9 mouse cellular contexts compared by ENCODE assay signal in genomic region chr4:150033261-150033671, GRCm38 (mm10). TPM values are rescaled to one million over a fixed set of nuclear protein-coding genes. Genes with fewer than 3 reads are reported as not detected.
DNase-seq lines count a peak whose midpoint lies in the region; ATAC-seq lines count a peak whose summit lies in the region.
"Had no signal": no experiment of that assay in that cellular context is flagged by ENCODE, and none has a peak within 500 bp of the region (broad histone marks: within the 10 kb centered on the region; RNA-seq: fewer than 3 reads in every experiment).

No protein-coding gene starts in this region.

- peak overlapping the region; percentile 59 for H3K4me2 ChIP-seq in embryonic facial prominence, embryonic 12.5 days (replicated peaks)
- H3K4me2 ChIP-seq in hindbrain, embryonic 13.5 days = peak overlapping the region; percentile 58
- peak overlapping the region; percentile 39 for H3K4me2 ChIP-seq in neural tube, embryonic 11.5 days (ENCODE audit: low read depth)
- H3K4me2 ChIP-seq: liver, embryonic 13.5 days had no signal

- peaks cover 34% of the 10 kb centered on the region for H3K4me1 ChIP-seq in embryonic facial prominence, embryonic 12.5 days
- peaks cover 50% of the 10 kb centered on the region for H3K4me1 ChIP-seq in hindbrain, embryonic 13.5 days (replicated peaks)
- H3K4me1 ChIP-seq in neural tube, embryonic 11.5 days (ENCODE audit: control insufficient read depth, insufficient read depth, low read length) = peaks cover 9% of the 10 kb centered on the region

- no peaks in the 10 kb centered on the region for H3K9me3 ChIP-seq in embryonic facial prominence, embryonic 12.5 days
- no peaks in the 10 kb centered on the region for H3K9me3 ChIP-seq in hindbrain, embryonic 13.5 days
- H3K9me3 ChIP-seq in neural tube, embryonic 11.5 days (ENCODE audit: control insufficient read depth, low read length) = no peaks in the 10 kb centered on the region
- H3K9me3 ChIP-seq: liver, embryonic 13.5 days had no signal

- intact Hi-C loops in left cerebral cortex, postnatal 4 days (cut with DNase I) = loop anchor here (10.0 kb wide), 1 partner anchor 182 kb away; no protein-coding TSS in a partner anchor

- peak overlapping the region; percentile 19; the same call in 1 of the 2 replicates for H3K9ac ChIP-seq in embryonic facial prominence, embryonic 12.5 days
- peak overlapping the region; percentile 58 for H3K9ac ChIP-seq in hindbrain, embryonic 13.5 days
- H3K9ac ChIP-seq in neural tube, embryonic 11.5 days (ENCODE audit: low read length) = 0 out of 2 replicates have a peak overlapping the region, but pooled peaks have one; percentile 11
- H3K9ac ChIP-seq: liver, embryonic 13.5 days had no signal

- ATAC-seq in embryonic facial prominence, embryonic 12.5 days (ENCODE audit: insufficient number of reproducible peaks, insufficient read depth, low FRiP score, low TSS enrichment) = 0 out of 2 replicates have a peak, but pooled peaks have one; percentile 25
- ATAC-seq in hindbrain, embryonic 13.5 days (ENCODE audit: low FRiP score) = peak; percentile 72
- ATAC-seq in neural tube, embryonic 11.5 days (ENCODE audit: insufficient read depth, low FRiP score, low TSS enrichment) = peak; percentile 77; the same call in 1 of the 2 replicates

- peak overlapping the region; percentile 32 for H3K4me3 ChIP-seq in embryonic facial prominence, embryonic 12.5 days
- H3K4me3 ChIP-seq in hindbrain, embryonic 13.5 days = peak overlapping the region; percentile 37
- peak overlapping the region; percentile 23 for H3K4me3 ChIP-seq in neural tube, embryonic 11.5 days (ENCODE audit: low read depth, low read length)
- H3K4me3 ChIP-seq: liver, embryonic 13.5 days had no signal

- WGBS in embryonic facial prominence, embryonic 12.5 days = 2% methylated on average over 31 of the region's 31 CpGs
- 1% methylated on average over 30 of the region's 31 CpGs for WGBS in hindbrain, embryonic 13.5 days
- under 1% methylated on average over 31 of the region's 31 CpGs for WGBS in neural tube, embryonic 11.5 days

- H3K27ac ChIP-seq in embryonic facial prominence, embryonic 12.5 days = no peak overlapping the region
- H3K27ac ChIP-seq in hindbrain, embryonic 13.5 days = no peak overlapping the region
- no peak overlapping the region for H3K27ac ChIP-seq in neural tube, embryonic 11.5 days (ENCODE audit: low read depth, low read length)
- H3K27ac ChIP-seq: liver, embryonic 13.5 days had no signal

- no peaks in the 10 kb centered on the region for H3K36me3 ChIP-seq in embryonic facial prominence, embryonic 12.5 days
- no peaks in the 10 kb centered on the region for H3K36me3 ChIP-seq in hindbrain, embryonic 13.5 days
- H3K36me3 ChIP-seq in neural tube, embryonic 11.5 days (ENCODE audit: control insufficient read depth, insufficient read depth, low read length) = no peaks in the 10 kb centered on the region
- H3K36me3 ChIP-seq: liver, embryonic 13.5 days had no signal

- DNase-seq in left cerebral cortex, postnatal 4 days = peak; percentile 22
- DNase-seq in left cerebral cortex, adult 8-10 months (ENCODE audit: low spot score in 2 of 2) = no peak
- DNase-seq in neural tube, embryonic 11.5 days (ENCODE audit: low spot score) = peak; percentile 68
- no peak for DNase-seq in ovary, postnatal 10 days (ENCODE audit: low spot score)
- DNase-seq in T-cell, adult 2 months (ENCODE audit: low spot score) = no peak
- DNase-seq in adrenal gland, adult 8-10 months = no peak
- DNase-seq: liver, embryonic 13.5 days had no signal

- peaks cover 73% of the 10 kb centered on the region for H3K27me3 ChIP-seq in embryonic facial prominence, embryonic 12.5 days
- peaks cover 88% of the 10 kb centered on the region for H3K27me3 ChIP-seq in hindbrain, embryonic 13.5 days
- peaks cover 70% of the 10 kb centered on the region for H3K27me3 ChIP-seq in neural tube, embryonic 11.5 days (ENCODE audit: control insufficient read depth, insufficient read depth, low read length)

RNA-seq across cellular contexts. Expression of gene H6pd, which starts 24.4 kb away (rescaled TPM):
- 10 to 100 TPM; 11.7 to 13.8 TPM for total RNA-seq in left cerebral cortex, postnatal 4 days (2021)
- 10 to 100 TPM; 14.7 to 17.8 (median 16.3) TPM for total RNA-seq in left cerebral cortex, adult 8-10 months (2022)
- polyA plus RNA-seq in embryonic facial prominence, embryonic 12.5 days (2016; fragmentation: Nextera tagmentation; extraction: Ambion mirVana) = 7.4 and 8.4 TPM in 2 replicates
- polyA plus RNA-seq in hindbrain, embryonic 13.5 days (2015; fragmentation: Nextera tagmentation; extraction: Ambion mirVana) = 2.4 and 2.7 TPM in 2 replicates
- 3.0 and 3.6 TPM in 2 replicates for polyA plus RNA-seq in neural tube, embryonic 11.5 days (2014; fragmentation: Nextera tagmentation; extraction: Ambion mirVana)
- 100 to 1,000 TPM; 122 to 173 (median 155) TPM for total RNA-seq in adrenal gland, adult 8-10 months (2022)

RNA-seq across cellular contexts. Expression of gene Gpr157, which starts 53.9 kb away (rescaled TPM):
- total RNA-seq in left cerebral cortex, postnatal 4 days (2021) = 1 to 10 TPM; 1.2 to 1.5 TPM
- 1 to 10 TPM; 1.9 to 3.4 (median 2.4) TPM for total RNA-seq in left cerebral cortex, adult 8-10 months (2022)
- 0.75 and 1.1 TPM in 2 replicates for polyA plus RNA-seq in embryonic facial prominence, embryonic 12.5 days (2016; fragmentation: Nextera tagmentation; extraction: Ambion mirVana)
- polyA plus RNA-seq in hindbrain, embryonic 13.5 days (2015; fragmentation: Nextera tagmentation; extraction: Ambion mirVana) = 0.29 and 0.43 TPM in 2 replicates
- polyA plus RNA-seq in neural tube, embryonic 11.5 days (2014; fragmentation: Nextera tagmentation; extraction: Ambion mirVana) = 0.24 and 0.28 TPM in 2 replicates
- 1 to 10 TPM; 1.4 to 3.3 (median 2.3) TPM for total RNA-seq in adrenal gland, adult 8-10 months (2022)

Comparison
In these comparisons a context has a peak if more than half of its experiments do, and no peak if none do; other contexts are left out.
1. DNase-seq: peak in left cerebral cortex, postnatal 4 days (single experiment) and neural tube, embryonic 11.5 days (single experiment); none in left cerebral cortex, adult 8-10 months (0 of 2), ovary, postnatal 10 days (single experiment), T-cell, adult 2 months (single experiment) and adrenal gland, adult 8-10 months (single experiment).
2. ATAC-seq: peak in every context shown above with its lines; median percentile 77 in neural tube, embryonic 11.5 days; 72 in hindbrain, embryonic 13.5 days; 25 in embryonic facial prominence, embryonic 12.5 days.
3. RNA of gene H6pd, which starts 24.4 kb away (total RNA-seq): 122 to 173 TPM in adrenal gland, adult 8-10 months; 14.7 to 17.8 TPM in left cerebral cortex, adult 8-10 months and 11.7 to 13.8 TPM in left cerebral cortex, postnatal 4 days; every median in the first group is over 4 times any median in the second.
4. Peak in every context shown above with its lines, with median percentiles within 50 percentile points of each other: H3K4me2 ChIP-seq, H3K4me3 ChIP-seq and H3K9ac ChIP-seq.